Mouse (Mus musculus) ES-E14 (cell line): ENCODE measurements around the gene 4930402H24Rik. TPM values are rescaled to one million over a fixed set of nuclear protein-coding genes. Genes with fewer than 3 reads are reported as not detected.

ENCODE experiments used
- DNase-seq: peaks from one replicate; pipeline ENCODE4 v3.0.0-alpha.2; 2013; ENCODE audit warnings: low read depth, low spot score
- H3K27ac ChIP-seq: 2 replicates; pipeline ENCODE4 v1.5.1; 2012; ENCODE audit warnings: low read depth, mild to moderate bottlenecking, low read length, moderate library complexity, mixed read lengths; ENCODE audit not compliant: poor library complexity, insufficient read depth, severe bottlenecking
- H3K36me3 ChIP-seq: 2 replicates; pipeline ENCODE4 v1.6.1; 2012; ENCODE audit warnings: mild to moderate bottlenecking, low read length, moderate library complexity, mixed read lengths; ENCODE audit not compliant: control insufficient read depth, poor library complexity, insufficient read depth, severe bottlenecking
- H3K4me1 ChIP-seq, 2 experiments: fragments of 150-350 bp in 1 of 2; sonication (generic) in 1 of 2; 2 replicates each; pipeline ENCODE4 v1.6.1; 2012; ENCODE audit warnings: low read length in 2 of 2, mild to moderate bottlenecking in 1 of 2, mixed read lengths in 1 of 2; ENCODE audit not compliant: control insufficient read depth in 2 of 2, insufficient read depth in 2 of 2, poor library complexity in 1 of 2
- H3K4me3 ChIP-seq, 2 experiments: fragments of 150-350 bp in 1 of 2; sonication (generic) in 1 of 2; 2 replicates each; pipeline ENCODE4 v1.5.1; 2012; ENCODE audit warnings: low read length in 2 of 2, low read depth in 1 of 2, mild to moderate bottlenecking in 1 of 2, mixed read lengths in 1 of 2; ENCODE audit not compliant: insufficient read depth in 1 of 2, poor library complexity in 1 of 2, severe bottlenecking in 1 of 2
- H3K9ac ChIP-seq: 2 replicates; pipeline ENCODE4 v1.6.1; 2012; ENCODE audit warnings: low read depth, mild to moderate bottlenecking, low read length, mixed read lengths; ENCODE audit not compliant: poor library complexity, insufficient read depth, severe bottlenecking
- H3K9me3 ChIP-seq: fragments of 150-350 bp; sonication (generic); 2 replicates; pipeline ENCODE4 v1.6.1; 2012; ENCODE audit warnings: low read depth, mild to moderate bottlenecking, low read length; ENCODE audit not compliant: control insufficient read depth, insufficient read depth
- CHD2 ChIP-seq: IDR thresholded peaks from 2 replicates; pipeline ENCODE4 v1.6.1; 2014; ENCODE audit warnings: mild to moderate bottlenecking, low read depth, low read length, inconsistent platforms
- HCFC1 ChIP-seq: IDR thresholded peaks from 2 replicates; pipeline ENCODE4 v1.6.1; 2012; ENCODE audit warnings: low read length, inconsistent platforms, borderline replicate concordance; ENCODE audit not compliant: insufficient read depth
- MAFK ChIP-seq: IDR thresholded peaks from 2 replicates; pipeline ENCODE4 v1.6.1; 2014; ENCODE audit warnings: mild to moderate bottlenecking, low read depth, low read length, inconsistent platforms; ENCODE audit not compliant: insufficient read depth
- ZC3H11A ChIP-seq: IDR thresholded peaks from 2 replicates; pipeline ENCODE4 v1.6.1; 2012; ENCODE audit warnings: low read depth, mild to moderate bottlenecking, inconsistent platforms, low read length, borderline replicate concordance
- ZNF384 ChIP-seq: IDR thresholded peaks from 2 replicates; pipeline ENCODE4 v1.6.1; 2012; ENCODE audit warnings: low read depth, low read length, inconsistent platforms
- in situ Hi-C, 2 experiments: fragments of 600-800 bp; cut with MboI; formaldehyde crosslinking; loops; one replicate each; pipeline ENCODE4 v1.15.1; 2025; ENCODE audit warnings: low sequenced_read_pairs in 2 of 2, inconsistent platforms in 1 of 2; ENCODE audit not compliant: unreplicated experiment in 2 of 2
- total RNA-seq: library from RNA; depleted of rRNA; stranded (reverse); fragments of 300-350 nt; gene quantifications from 2 replicates; pipeline ENCODE4 v1.2.3, GENCODE M21; 2012

4930402H24Rik gene
- total RNA-seq, 1 experiment: 11.9 TPM

GRCm38 (mm10) chr2:130851363-130852246 is 54.6 kb downstream of the 4930402H24Rik start:
- Histone ChIP-seq H3K27ac (no peak overlapping the region), H3K9ac (no peak overlapping the region), H3K4me1 (no peaks in the 10 kb centered on the region), H3K36me3 (no peaks in the 10 kb centered on the region), H3K9me3 (no peaks in the 10 kb centered on the region), H3K4me3 (no peak overlapping the region)
- TF ChIP-seq CHD2: no peak
- TF ChIP-seq MAFK: no peak
- in situ Hi-C loops: no loop called here
- no peak for DNase-seq

GRCm38 (mm10) chr2:130849688-130850087 is 56.5 kb downstream of the 4930402H24Rik start:
- DNase-seq: no peak
- in situ Hi-C loops: no loop called here
- Histone ChIP-seq H3K4me1 (no peaks in the 10 kb centered on the region), H3K4me3 (no peak overlapping the region), H3K9ac (no peak overlapping the region), H3K9me3 (no peaks in the 10 kb centered on the region), H3K27ac (no peak overlapping the region), H3K36me3 (no peaks in the 10 kb centered on the region)
- no peak for TF ChIP-seq ZNF384
- no peak for TF ChIP-seq MAFK
- no peak for TF ChIP-seq CHD2
- TF ChIP-seq HCFC1: no peak
- TF ChIP-seq ZC3H11A: no peak

- Histone ChIP-seq H3K4me3 (no peak overlapping the region), H3K9ac (no peak overlapping the region), H3K36me3 (no peaks in the 10 kb centered on the region), H3K9me3 (no peaks in the 10 kb centered on the region), H3K27ac (no peak overlapping the region), H3K4me1 (no peaks in the 10 kb centered on the region)
- in situ Hi-C loops: no loop called here
- DNase-seq: no peak
- TF ChIP-seq MAFK (no peak), ZC3H11A (no peak), ZNF384 (no peak), HCFC1 (no peak), CHD2 (no peak)
Observed at GRCm38 (mm10) chr2:130848313-130848712, 57.9 kb downstream of the 4930402H24Rik start.

GRCm38 (mm10) chr2:130843623-130844022 is 62.6 kb downstream of the 4930402H24Rik start:
- Histone ChIP-seq H3K9ac (no peak overlapping the region), H3K27ac (no peak overlapping the region), H3K9me3 (no peaks in the 10 kb centered on the region), H3K36me3 (no peaks in the 10 kb centered on the region), H3K4me3 (no peak overlapping the region), H3K4me1 (0 out of 4 replicates have a peak, but pooled peaks cover 0 to 3% of the 10 kb centered on the region in 2 experiments)
- in situ Hi-C loops: no loop called here
- no peak for DNase-seq
- TF ChIP-seq CHD2 (no peak), HCFC1 (no peak), MAFK (no peak), ZNF384 (no peak), ZC3H11A (no peak)
